In the genomic region with DNA sequence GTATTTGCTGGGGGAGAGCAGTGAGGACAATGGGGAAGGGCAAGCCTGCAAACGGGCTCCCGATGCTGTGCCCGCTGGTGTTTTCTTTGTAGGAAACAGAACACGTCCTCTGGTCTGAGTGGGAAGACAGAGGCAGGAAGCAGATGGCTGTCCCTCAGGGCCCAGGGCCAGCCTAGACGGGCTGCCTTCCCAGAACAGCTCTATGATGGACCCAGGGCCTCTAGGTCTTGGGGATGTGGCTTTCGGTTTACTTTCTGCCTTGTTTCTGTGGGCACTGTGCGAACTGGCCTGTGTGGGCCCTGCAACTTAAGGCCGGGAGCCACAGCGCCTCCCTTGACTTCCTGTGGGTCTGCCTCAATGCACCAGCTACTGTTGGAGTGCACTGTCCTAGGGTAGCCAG, we compare ENCODE assay signal across 9 mouse cellular contexts.
DNase-seq lines count a peak whose midpoint lies in the region; ATAC-seq and TF ChIP-seq lines count a peak whose summit lies in the region.
"Had no signal": no experiment of that assay in that cellular context is flagged by ENCODE, and none has a peak within 500 bp of the region (broad histone marks: within the 10 kb centered on the region; RNA-seq: fewer than 3 reads in every experiment).

No protein-coding gene starts in this region.

- DNase-seq in heart, adult 11 months: peak; percentile 96
- DNase-seq in ES-E14 (ENCODE audit: low read depth, low spot score): no peak
- DNase-seq in heart, postnatal 4 days: peak; percentile 34
- DNase-seq in lung, postnatal 10 days: peak; percentile 58
- no peak for DNase-seq in layer of hippocampus, postnatal 14 days (ENCODE audit: low spot score in 2 of 2)
- DNase-seq in cerebellum, adult 11-12 months: no peak
- DNase-seq in cerebellum, postnatal 36 days: no peak

- 62% methylated on average over 9 of the region's 9 CpGs for WGBS in heart, embryonic 11.5 days (ENCODE audit: insufficient replicate concordance)

- in situ Hi-C loops in ES-E14 (cut with MboI; ENCODE audit: low sequenced_read_pairs in 2 of 2, unreplicated experiment in 2 of 2): no loop called here

- no peak overlapping the region for H3K4me3 ChIP-seq in heart, embryonic 11.5 days (ENCODE audit: low read depth, low read length)
- H3K4me3 ChIP-seq in ES-E14 (ENCODE audit: insufficient read depth in 1 of 2, low read depth in 1 of 2, low read length in 2 of 2, poor library complexity in 1 of 2, severe bottlenecking in 1 of 2): peak overlapping the region; percentile 13 to 22; a peak in 2 of 4 replicates
- H3K4me3 ChIP-seq: myocyte had no signal

- no peak overlapping the region for H3K27ac ChIP-seq in heart, embryonic 11.5 days (ENCODE audit: low read depth, low read length)
- peak overlapping the region; percentile 84 for H3K27ac ChIP-seq in ES-E14 (ENCODE audit: insufficient read depth, low read depth, low read length, poor library complexity, severe bottlenecking)

- H3K4me2 ChIP-seq in heart, embryonic 11.5 days: no peak overlapping the region

- H3K36me3 ChIP-seq in heart, embryonic 11.5 days (ENCODE audit: control insufficient read depth, insufficient read depth, low read length): no peaks in the 10 kb centered on the region
- H3K36me3 ChIP-seq in ES-E14 (ENCODE audit: control insufficient read depth, insufficient read depth, low read length, poor library complexity, severe bottlenecking): no peaks in the 10 kb centered on the region

- no peaks in the 10 kb centered on the region for H3K27me3 ChIP-seq in heart, embryonic 11.5 days (ENCODE audit: control insufficient read depth, insufficient read depth, low read length)

- H3K9me3 ChIP-seq in heart, embryonic 11.5 days (replicated peaks; ENCODE audit: control insufficient read depth, low read length): no peaks in the 10 kb centered on the region
- H3K9me3 ChIP-seq in ES-E14 (ENCODE audit: control insufficient read depth, insufficient read depth, low read depth, low read length): no peaks in the 10 kb centered on the region

- no peak for ATAC-seq in heart, embryonic 11.5 days (replicated peaks; ENCODE audit: insufficient number of reproducible peaks, low FRiP score, low TSS enrichment)

- no peak overlapping the region for H3K9ac ChIP-seq in heart, embryonic 11.5 days (ENCODE audit: low read depth, low read length)
- H3K9ac ChIP-seq in ES-E14 (ENCODE audit: insufficient read depth, low read depth, low read length, poor library complexity, severe bottlenecking): peak overlapping the region; percentile 51; the same call in 1 of the 2 replicates

- H3K4me1 ChIP-seq in heart, embryonic 11.5 days (ENCODE audit: control insufficient read depth, insufficient read depth, low read length): peaks cover 2% of the 10 kb centered on the region; the same call in 1 of the 2 replicates
- peaks cover 4 to 20% of the 10 kb centered on the region in 2 experiments; a peak in 2 of 4 replicates for H3K4me1 ChIP-seq in ES-E14 (ENCODE audit: control insufficient read depth in 2 of 2, insufficient read depth in 2 of 2, low read length in 2 of 2, poor library complexity in 1 of 2)

TF ChIP-seq in ES-E14, 5 proteins besides CTCF, POLR2A, EP300 and RAD21:
- TF ChIP-seq CHD2 (IDR thresholded peaks at IDR 0.05; ENCODE audit: low read depth, low read length) (no peak), MAFK (IDR thresholded peaks at IDR 0.05; ENCODE audit: insufficient read depth, low read depth, low read length) (no peak), ZC3H11A (IDR thresholded peaks at IDR 0.05; ENCODE audit: borderline replicate concordance, low read depth, low read length) (no peak), HCFC1 (IDR thresholded peaks at IDR 0.05; ENCODE audit: borderline replicate concordance, insufficient read depth, low read length) (no peak), ZNF384 (IDR thresholded peaks at IDR 0.05; ENCODE audit: low read depth, low read length) (no peak)

Comparison
In these comparisons a context has a peak if more than half of its experiments do, and no peak if none do; other contexts are left out.
1. DNase-seq: peak in heart, adult 11 months (single experiment), heart, postnatal 4 days (single experiment) and lung, postnatal 10 days (single experiment); none in ES-E14 (single experiment), layer of hippocampus, postnatal 14 days (0 of 2), cerebellum, adult 11-12 months (single experiment) and cerebellum, postnatal 36 days (0 of 2).